Mouse (Mus musculus) fibroblast of lung, adult 2 months (primary cell): Measurements from ENCODE around the gene Zfp951.
"Not testable (repeated sequence)": the region's sequence is repeated elsewhere in the genome, so short reads cannot be mapped to it uniquely, and the experiment has no call there.

Experiments
- DNase-seq: peaks from one replicate; pipeline ENCODE4 v3.0.0-alpha.2; 2011; ENCODE audit warnings: low read depth

The Zfp951 gene

GRCm38 (mm10) chr5:104859962-104860525 lies at the start of gene Zfp951:
TSS of gene Zfp951 (minus strand) at chr5:104860070.
- DNase-seq = peak; percentile 46

GRCm38 (mm10) chr5:104906556-104906955 lies 46.7 kb upstream of the Zfp951 start:
- DNase-seq = not testable (repeated sequence)

- not testable (repeated sequence) for DNase-seq
Observed at GRCm38 (mm10) chr5:104859045-104859961, 567 bp downstream of the Zfp951 start.

GRCm38 (mm10) chr5:104854546-104854945 lies 5.3 kb downstream of the Zfp951 start:
- DNase-seq = not testable (repeated sequence)

GRCm38 (mm10) chr5:104833330-104833729 lies 26.5 kb downstream of the Zfp951 start:
- no peak for DNase-seq

- DNase-seq = no peak
Observed at GRCm38 (mm10) chr5:104829611-104830010, 30.3 kb downstream of the Zfp951 start.

- not testable (repeated sequence) for DNase-seq
Observed at GRCm38 (mm10) chr5:104770138-104770537, 89.7 kb downstream of the Zfp951 start.
